Comparison of ENCODE assay signal across 25 mouse cellular contexts in genomic region chr19:29612102-29612501, GRCm38 (mm10).
"Had no signal": no experiment of that assay in that cellular context is flagged by ENCODE, and none has a peak within 500 bp of the region (broad histone marks: within the 10 kb centered on the region; RNA-seq: fewer than 3 reads in every experiment).

No protein-coding gene starts in this region.

- ATAC-seq: hindbrain, postnatal 0 days; intestine, embryonic 16.5 days had no signal

- DNase-seq: gastrocnemius, postnatal 14 days; gastrocnemius, postnatal 36 days; heart, adult 2 months; heart, postnatal 14 days; heart, postnatal 36 days; kidney, adult 11 months; kidney, adult 2 months; kidney, adult 9 months; kidney, postnatal 14 days; kidney, postnatal 4 days; liver; liver, embryonic 13.5 days had no signal

- H3K27me3 ChIP-seq: hindbrain, embryonic 13.5 days; hindbrain, embryonic 15.5 days; kidney, embryonic 15.5 days; limb, embryonic 12.5 days; liver, embryonic 13.5 days had no signal

- H3K4me1 ChIP-seq: hindbrain, embryonic 13.5 days; hindbrain, embryonic 15.5 days; kidney, embryonic 15.5 days; limb, embryonic 10.5 days; limb, embryonic 12.5 days had no signal

- H3K4me2 ChIP-seq: heart, embryonic 11.5 days; heart, embryonic 13.5 days; heart, embryonic 15.5 days; hindbrain, embryonic 13.5 days; hindbrain, embryonic 15.5 days; kidney, embryonic 15.5 days; limb, embryonic 12.5 days had no signal

- H3K9ac ChIP-seq: heart, embryonic 13.5 days; heart, embryonic 15.5 days; hindbrain, embryonic 13.5 days; hindbrain, embryonic 15.5 days; kidney, embryonic 15.5 days; limb, embryonic 12.5 days; liver, embryonic 13.5 days had no signal

- H3K4me3 ChIP-seq: heart, adult 2 months; heart, embryonic 13.5 days; heart, embryonic 15.5 days; hindbrain, embryonic 13.5 days; hindbrain, embryonic 15.5 days; kidney, embryonic 15.5 days; layer of hippocampus, adult 2 months; left cerebral cortex, adult 2 months; limb, embryonic 10.5 days; limb, embryonic 12.5 days; liver, embryonic 13.5 days had no signal

- H3K9me3 ChIP-seq: heart, embryonic 13.5 days; heart, embryonic 15.5 days; hindbrain, embryonic 13.5 days; hindbrain, embryonic 15.5 days; kidney, embryonic 15.5 days; limb, embryonic 10.5 days; limb, embryonic 12.5 days; liver, embryonic 13.5 days had no signal

- H3K36me3 ChIP-seq: heart, embryonic 15.5 days had no signal

- H3K27ac ChIP-seq: heart, adult 2 months; heart, embryonic 13.5 days; heart, embryonic 15.5 days; hindbrain, embryonic 13.5 days; hindbrain, embryonic 15.5 days; hindbrain, postnatal 0 days; kidney, embryonic 15.5 days; kidney, postnatal 0 days; layer of hippocampus, adult 2 months; left cerebral cortex, adult 2 months; limb, embryonic 10.5 days; limb, embryonic 12.5 days had no signal
